Mouse (Mus musculus) kidney, adult 2 months (tissue): ENCODE data around the gene Fam89a. TPM values are rescaled to one million over a fixed set of nuclear protein-coding genes. Genes with fewer than 3 reads are reported as not detected.

Experiments used
- DNase-seq: peaks from one replicate; pipeline ENCODE4 v3.0.0; 2021
- H3K27ac ChIP-seq: fragments of 200-500 bp; 2 replicates; pipeline ENCODE4 v1.5.1; 2012; ENCODE audit warnings: low read depth, low read length, control low read depth, inconsistent platforms; ENCODE audit not compliant: insufficient read depth
- H3K27me3 ChIP-seq: fragments of 200-500 bp; replicated peaks from 2 replicates; pipeline ENCODE4 v1.6.1; 2012; ENCODE audit warnings: mild to moderate bottlenecking, moderate library complexity, low read length, inconsistent platforms; ENCODE audit not compliant: control insufficient read depth, insufficient read depth
- H3K36me3 ChIP-seq: fragments of 200-500 bp; 2 replicates; pipeline ENCODE4 v1.6.1; 2012; ENCODE audit warnings: mild to moderate bottlenecking, moderate library complexity, low read length, inconsistent platforms; ENCODE audit not compliant: control insufficient read depth, insufficient read depth
- H3K4me1 ChIP-seq: fragments of 200-500 bp; 2 replicates; pipeline ENCODE4 v1.6.1; 2011; ENCODE audit warnings: low read length; ENCODE audit not compliant: control insufficient read depth, insufficient read depth
- H3K4me3 ChIP-seq: fragments of 200-500 bp; 2 replicates; pipeline ENCODE4 v1.5.1; 2011; ENCODE audit warnings: mild to moderate bottlenecking, low read depth, low read length, control low read depth; ENCODE audit not compliant: insufficient read depth
- CTCF ChIP-seq: fragments of 200-500 bp; conservative IDR thresholded peaks from 2 replicates; pipeline ENCODE4 v1.5.1; 2011; ENCODE audit warnings: low read depth, mild to moderate bottlenecking, control low read depth, low read length, moderate library complexity, mixed read lengths; ENCODE audit not compliant: insufficient read depth, insufficient read length
- POLR2A ChIP-seq: fragments of 200-500 bp; IDR thresholded peaks from one replicate; pipeline ENCODE4 v1.6.1; 2011; ENCODE audit warnings: low read depth, low read length, control low read depth
- WGBS: fragments of 180-500 bp; shearing (Covaris S2); methylation state at CpG from one replicate; pipeline ENCODE4 v1.1.7; 2018; 5-methylcytosine and 5-hydroxymethylcytosine counted together
- polyA plus RNA-seq: library from polyadenylated mRNA; depleted of rRNA; stranded (reverse); fragments of >200 nt; gene quantifications from 2 replicates; pipeline ENCODE4 v1.2.3, GENCODE M21; 2012

Fam89a gene
- polyA plus RNA-seq, 1 experiment, result 1.9 TPM

GRCm38 (mm10) chr8:124754101-124754791 is 2.6 kb upstream of the Fam89a start:
- Histone ChIP-seq H3K27me3 (no peaks in the 10 kb centered on the region), H3K36me3 (no peaks in the 10 kb centered on the region), H3K4me1 (no peaks in the 10 kb centered on the region; the same call in 1 of the 2 replicates), H3K27ac (peak overlapping the region; percentile 10; the same call in 1 of the 2 replicates), H3K4me3 (no peak overlapping the region)
- TF ChIP-seq POLR2A (no peak), CTCF (no peak)
- peak; percentile 56 for DNase-seq
- WGBS, result 26% methylated on average over 11 of the region's 11 CpGs

GRCm38 (mm10) chr8:124752325-124752862 is 762 bp upstream of the Fam89a start:
- no peaks in the 10 kb centered on the region for H3K27me3 ChIP-seq
- WGBS, result 65% methylated on average over 21 of the region's 21 CpGs
- H3K4me1 ChIP-seq, result no peaks in the 10 kb centered on the region; the same call in 1 of the 2 replicates
- no peak for DNase-seq
- TF ChIP-seq CTCF, result no peak
- TF ChIP-seq POLR2A, result no peak
- no peaks in the 10 kb centered on the region for H3K36me3 ChIP-seq
- no peak overlapping the region for H3K4me3 ChIP-seq
- no peak overlapping the region for H3K27ac ChIP-seq

GRCm38 (mm10) chr8:124751191-124751590 is 441 bp downstream of the Fam89a start:
- H3K27me3 ChIP-seq, result no peaks in the 10 kb centered on the region
- peak overlapping the region; percentile 52 for H3K4me3 ChIP-seq
- H3K4me1 ChIP-seq, result no peaks in the 10 kb centered on the region; the same call in 1 of the 2 replicates
- no peak overlapping the region for H3K27ac ChIP-seq
- DNase-seq, result peak; percentile 13
- TF ChIP-seq CTCF (no peak), POLR2A (no peak)
- WGBS, result under 1% methylated on average over 31 of the region's 31 CpGs
- H3K36me3 ChIP-seq, result no peaks in the 10 kb centered on the region

GRCm38 (mm10) chr8:124746661-124747060 is 5.0 kb downstream of the Fam89a start:
- Histone ChIP-seq H3K4me1 (no peaks in the 10 kb centered on the region; the same call in 1 of the 2 replicates), H3K36me3 (no peaks in the 10 kb centered on the region), H3K4me3 (no peak overlapping the region), H3K27me3 (no peaks in the 10 kb centered on the region), H3K27ac (no peak overlapping the region)
- TF ChIP-seq POLR2A (no peak), CTCF (no peak)
- 52% methylated on average over 13 of the region's 13 CpGs for WGBS
- DNase-seq, result no peak

- TF ChIP-seq POLR2A (no peak), CTCF (peak; percentile 85)
- peak; percentile 53 for DNase-seq
- no peak overlapping the region for H3K27ac ChIP-seq
Measured at GRCm38 (mm10) chr8:124739268-124739667, 12.4 kb downstream of the Fam89a start.

GRCm38 (mm10) chr8:124735371-124735911 is 16.2 kb downstream of the Fam89a start:
- 76% methylated on average over 3 of the region's 3 CpGs for whole genome bisulfite sequencing
- peaks cover 1% of the 10 kb centered on the region; the same call in 1 of the 2 replicates for H3K36me3 ChIP-seq

More at GRCm38 (mm10) chr8:124739268-124739667, 12.4 kb downstream of the Fam89a start:
- Histone ChIP-seq H3K4me3 (no peak overlapping the region), H3K36me3 (no peaks in the 10 kb centered on the region), H3K4me1 (no peaks in the 10 kb centered on the region), H3K27me3 (no peaks in the 10 kb centered on the region)
- 65% methylated on average over 1 of the region's 1 CpGs for WGBS

DNA sequence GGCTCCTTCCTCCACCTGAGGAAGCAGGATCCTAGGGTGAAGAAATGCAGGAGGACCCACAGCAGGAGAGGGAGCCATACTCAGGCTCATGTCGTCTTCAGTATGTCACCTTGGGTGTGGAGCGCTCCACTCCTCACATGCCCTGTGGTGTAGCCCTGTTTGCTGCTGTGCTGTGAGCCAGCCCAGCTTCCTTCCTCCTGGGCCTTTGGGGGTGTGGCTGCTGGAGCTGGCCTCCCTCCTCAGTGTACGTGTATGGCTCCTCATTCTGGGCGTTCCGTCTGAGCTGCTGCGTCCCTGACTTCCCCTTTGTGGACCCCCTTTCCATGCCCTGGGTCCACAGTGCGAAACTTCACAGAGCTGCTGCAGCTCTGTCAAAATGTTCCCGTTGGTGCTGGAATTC is 18.8 kb downstream of the Fam89a start:
- WGBS, result 81% methylated on average over 8 of the region's 8 CpGs
- TF ChIP-seq CTCF, result no peak
- no peak for TF ChIP-seq POLR2A
- peaks cover 1% of the 10 kb centered on the region; the same call in 1 of the 2 replicates for H3K36me3 ChIP-seq
- H3K27me3 ChIP-seq, result no peaks in the 10 kb centered on the region
- no peaks in the 10 kb centered on the region for H3K4me1 ChIP-seq
- DNase-seq, result no peak
- H3K27ac ChIP-seq, result no peak overlapping the region
- H3K4me3 ChIP-seq, result no peak overlapping the region

More at GRCm38 (mm10) chr8:124735371-124735911, 16.2 kb downstream of the Fam89a start:
- H3K4me3 ChIP-seq, result no peak overlapping the region
- no peaks in the 10 kb centered on the region for H3K4me1 ChIP-seq
- no peak overlapping the region for H3K27ac ChIP-seq
- no peak for TF ChIP-seq CTCF
- TF ChIP-seq POLR2A, result no peak
- DNase-seq, result no peak
- H3K27me3 ChIP-seq, result no peaks in the 10 kb centered on the region
